Mouse (Mus musculus): Measurements from ENCODE around the gene Mtif2. TPM values are rescaled to one million over a fixed set of nuclear protein-coding genes. Genes with fewer than 3 reads are reported as not detected.
A peak's percentile ranks its signal among the peaks of the same experiment; 100 is the strongest.

Mtif2 gene
- 19.4 and 21.5 TPM in 2 replicates for polyA plus RNA-seq (2015; fragmentation: Nextera tagmentation; extraction: Ambion mirVana)

GRCm38 (mm10) chr11:29525988-29526794, at the start of gene Mtif2:
Gene Mtif2 (plus strand): TSS chr11:29526408.
- ATAC-seq (ENCODE audit: insufficient read depth) = peak; percentile 97
- WGBS (ENCODE audit: insufficient replicate concordance) = 2% methylated on average over 47 of the region's 47 CpGs

GRCm38 (mm10) chr11:29493135-29493534, 33.1 kb upstream of the Mtif2 start:
- 64% methylated on average over 1 of the region's 1 CpGs for WGBS (ENCODE audit: insufficient replicate concordance)

More at GRCm38 (mm10) chr11:29525988-29526794, at the start of gene Mtif2:
- H3K4me2 ChIP-seq = peak within 1 kb of the TSS; percentile 76
- peaks cover 12% of the 10 kb centered on the region; the same call in 1 of the 2 replicates for H3K36me3 ChIP-seq (replicated peaks)
- no peaks in the 10 kb centered on the region for H3K9me3 ChIP-seq (replicated peaks)
- H3K4me1 ChIP-seq (replicated peaks) = peaks cover 25% of the 10 kb centered on the region
- peak within 1 kb of the TSS; percentile 87 for H3K4me3 ChIP-seq (replicated peaks)
- H3K27me3 ChIP-seq = no peaks in the 10 kb centered on the region
- peak within 1 kb of the TSS; percentile 73 for H3K9ac ChIP-seq
- peak within 1 kb of the TSS; percentile 82 for H3K27ac ChIP-seq (replicated peaks)

GRCm38 (mm10) chr11:29496962-29497361, 29.2 kb upstream of the Mtif2 start:
- H3K4me3 ChIP-seq (replicated peaks) = no peak overlapping the region
- H3K4me2 ChIP-seq = no peak overlapping the region
- WGBS (ENCODE audit: insufficient replicate concordance) = 67% methylated on average over 3 of the region's 3 CpGs
- H3K36me3 ChIP-seq (replicated peaks) = 0 out of 2 replicates have a peak, but pooled peaks cover 4% of the 10 kb centered on the region
- H3K4me1 ChIP-seq (replicated peaks) = peaks cover 3% of the 10 kb centered on the region; the same call in 1 of the 2 replicates
- no peak overlapping the region for H3K9ac ChIP-seq
- no peaks in the 10 kb centered on the region for H3K9me3 ChIP-seq (replicated peaks)
- ATAC-seq (ENCODE audit: insufficient read depth) = no peak
- H3K27me3 ChIP-seq = no peaks in the 10 kb centered on the region
- H3K27ac ChIP-seq (replicated peaks) = no peak overlapping the region

More at GRCm38 (mm10) chr11:29493135-29493534, 33.1 kb upstream of the Mtif2 start:
- Histone ChIP-seq H3K4me3 (replicated peaks) (no peak overlapping the region), H3K27ac (replicated peaks) (no peak overlapping the region), H3K4me2 (no peak overlapping the region), H3K4me1 (replicated peaks) (peaks cover 3% of the 10 kb centered on the region; the same call in 1 of the 2 replicates), H3K9ac (no peak overlapping the region), H3K27me3 (no peaks in the 10 kb centered on the region), H3K9me3 (replicated peaks) (no peaks in the 10 kb centered on the region), H3K36me3 (replicated peaks) (no peaks in the 10 kb centered on the region; the same call in 1 of the 2 replicates)
- no peak for ATAC-seq (ENCODE audit: insufficient read depth)

- Histone ChIP-seq H3K9ac (no peak overlapping the region), H3K4me2 (peak overlapping the region; percentile 6), H3K27me3 (no peaks in the 10 kb centered on the region), H3K36me3 (replicated peaks) (0 out of 2 replicates have a peak, but pooled peaks cover 4% of the 10 kb centered on the region), H3K4me3 (replicated peaks) (no peak overlapping the region), H3K4me1 (replicated peaks) (peaks cover 16% of the 10 kb centered on the region), H3K9me3 (replicated peaks) (no peaks in the 10 kb centered on the region), H3K27ac (replicated peaks) (peak overlapping the region; percentile 48)
- WGBS (ENCODE audit: insufficient replicate concordance) = 49% methylated on average over 10 of the region's 10 CpGs
- ATAC-seq (ENCODE audit: insufficient read depth) = peak; percentile 84
These were observed 22.0 kb upstream of the Mtif2 start for GRCm38 (mm10) chr11:29503948-29504893.

- 36% methylated on average over 2 of the region's 2 CpGs for WGBS (ENCODE audit: insufficient replicate concordance)
- H3K36me3 ChIP-seq (replicated peaks) = no peaks in the 10 kb centered on the region
- peak; percentile 58 for ATAC-seq (ENCODE audit: insufficient read depth)
- H3K27me3 ChIP-seq = no peaks in the 10 kb centered on the region
- H3K9me3 ChIP-seq (replicated peaks) = no peaks in the 10 kb centered on the region
- H3K4me1 ChIP-seq (replicated peaks) = peaks cover 16% of the 10 kb centered on the region
- H3K27ac ChIP-seq (replicated peaks) = peak overlapping the region; percentile 48; the same call in 1 of the 2 replicates
- no peak overlapping the region for H3K9ac ChIP-seq
- H3K4me2 ChIP-seq = peak overlapping the region; percentile 6
- no peak overlapping the region for H3K4me3 ChIP-seq (replicated peaks)
These were observed 21.1 kb upstream of the Mtif2 start for GRCm38 (mm10) chr11:29504899-29505625.

GRCm38 (mm10) chr11:29509421-29509820, 16.8 kb upstream of the Mtif2 start:
- WGBS (ENCODE audit: insufficient replicate concordance) = 85% methylated on average over 1 of the region's 1 CpGs
- no peaks in the 10 kb centered on the region for H3K9me3 ChIP-seq (replicated peaks)
- no peak overlapping the region for H3K4me3 ChIP-seq (replicated peaks)
- H3K27me3 ChIP-seq = no peaks in the 10 kb centered on the region
- H3K36me3 ChIP-seq (replicated peaks) = peaks cover 20% of the 10 kb centered on the region
- H3K4me2 ChIP-seq = no peak overlapping the region
- peaks cover 15% of the 10 kb centered on the region for H3K4me1 ChIP-seq (replicated peaks)
- no peak overlapping the region for H3K9ac ChIP-seq
- H3K27ac ChIP-seq (replicated peaks) = no peak overlapping the region
- ATAC-seq (ENCODE audit: insufficient read depth) = no peak

- no peaks in the 10 kb centered on the region for H3K9me3 ChIP-seq (replicated peaks)
- ATAC-seq (ENCODE audit: insufficient read depth) = no peak
- H3K27ac ChIP-seq (replicated peaks) = no peak overlapping the region
- H3K4me3 ChIP-seq (replicated peaks) = no peak overlapping the region
- 80% methylated on average over 4 of the region's 4 CpGs for WGBS (ENCODE audit: insufficient replicate concordance)
- H3K9ac ChIP-seq = no peak overlapping the region
- H3K4me2 ChIP-seq = no peak overlapping the region
- H3K27me3 ChIP-seq = no peaks in the 10 kb centered on the region
- peaks cover 15% of the 10 kb centered on the region for H3K4me1 ChIP-seq (replicated peaks)
- peaks cover 20% of the 10 kb centered on the region for H3K36me3 ChIP-seq (replicated peaks)
These were observed 13.2 kb upstream of the Mtif2 start for GRCm38 (mm10) chr11:29512818-29513535.

- Histone ChIP-seq H3K27me3 (no peaks in the 10 kb centered on the region), H3K4me3 (replicated peaks) (peak overlapping the region; percentile 85), H3K36me3 (replicated peaks) (peaks cover 20% of the 10 kb centered on the region), H3K27ac (replicated peaks) (peak overlapping the region; percentile 87), H3K4me2 (peak overlapping the region; percentile 77), H3K4me1 (replicated peaks) (peaks cover 15% of the 10 kb centered on the region), H3K9me3 (replicated peaks) (no peaks in the 10 kb centered on the region), H3K9ac (peak overlapping the region; percentile 83)
- 4% methylated on average over 10 of the region's 10 CpGs for WGBS (ENCODE audit: insufficient replicate concordance)
- no peak for ATAC-seq (ENCODE audit: insufficient read depth)
These were observed 11.9 kb upstream of the Mtif2 start for GRCm38 (mm10) chr11:29514325-29514681.

GRCm38 (mm10) chr11:29514682-29515412, 11.4 kb upstream of the Mtif2 start, which contains the start of gene Prorsd1:
Gene Prorsd1 (minus strand): TSS chr11:29515033.
- Histone ChIP-seq H3K9ac (peak within 1 kb of the TSS; percentile 83), H3K4me1 (replicated peaks) (peaks cover 15% of the 10 kb centered on the region), H3K9me3 (replicated peaks) (no peaks in the 10 kb centered on the region), H3K36me3 (replicated peaks) (peaks cover 20% of the 10 kb centered on the region), H3K4me3 (replicated peaks) (peak within 1 kb of the TSS; percentile 85), H3K27ac (replicated peaks) (peak within 1 kb of the TSS; percentile 87), H3K4me2 (peak within 1 kb of the TSS; percentile 77), H3K27me3 (no peaks in the 10 kb centered on the region)
- ATAC-seq (ENCODE audit: insufficient read depth) = peak; percentile 100
- 1% methylated on average over 40 of the region's 40 CpGs for WGBS (ENCODE audit: insufficient replicate concordance)

Data from liver, embryonic 15.5 days (tissue).